Mouse (Mus musculus): ENCODE results near the gene Sh2d3c. TPM values are rescaled to one million over a fixed set of nuclear protein-coding genes. Genes with fewer than 3 reads are reported as not detected.
A peak's percentile ranks its signal among the peaks of the same experiment; 100 is the strongest.

Sh2d3c gene
- polyA plus RNA-seq, 1 experiment from 2014 or later: 26.4 TPM

DNA sequence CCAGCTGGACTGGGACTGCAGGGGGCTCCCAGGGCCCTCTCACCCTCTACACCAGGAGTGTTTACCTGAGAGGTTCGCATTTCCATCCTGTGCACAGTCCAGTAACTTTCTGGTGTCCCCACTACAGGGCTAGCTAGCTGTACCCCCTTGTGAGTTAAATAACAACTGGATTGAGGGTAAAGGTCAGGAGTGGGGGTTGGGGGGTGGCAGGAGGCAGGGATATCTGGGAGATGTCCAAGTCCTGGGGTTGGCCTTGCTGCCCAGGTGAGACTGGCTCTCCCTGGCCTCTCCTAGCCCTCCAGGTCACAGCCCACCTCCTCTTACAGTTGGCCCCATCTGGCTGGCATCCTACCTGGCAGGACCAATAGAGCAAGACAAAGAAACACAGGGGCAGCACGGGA lies 16.8 kb upstream of the Sh2d3c start, which contains the start of gene Fpgs:
TSS of gene Fpgs (minus strand) at position 125 of the 401 bp plus-strand sequence.
- no peak within 1 kb of the TSS for H3K27ac ChIP-seq (ENCODE audit: low read depth, low read length)
- no peak within 1 kb of the TSS for H3K9ac ChIP-seq (ENCODE audit: low read depth, low read length)
- no peak for ATAC-seq (replicated peaks; ENCODE audit: insufficient number of reproducible peaks, low FRiP score, low TSS enrichment)
- WGBS (ENCODE audit: insufficient replicate concordance): 83% methylated on average over 2 of the region's 2 CpGs
- no peaks in the 10 kb centered on the region for H3K27me3 ChIP-seq (ENCODE audit: control insufficient read depth, insufficient read depth, low read length)
- no peak within 1 kb of the TSS for H3K4me2 ChIP-seq
- H3K36me3 ChIP-seq (ENCODE audit: control insufficient read depth, insufficient read depth, low read length): peaks cover 37% of the 10 kb centered on the region
- H3K4me3 ChIP-seq (ENCODE audit: low read depth, low read length): no peak within 1 kb of the TSS
- H3K9me3 ChIP-seq (replicated peaks; ENCODE audit: control insufficient read depth, low read length): no peaks in the 10 kb centered on the region
- no peaks in the 10 kb centered on the region; the same call in 1 of the 2 replicates for H3K4me1 ChIP-seq (ENCODE audit: control insufficient read depth, insufficient read depth, low read length)

DNA sequence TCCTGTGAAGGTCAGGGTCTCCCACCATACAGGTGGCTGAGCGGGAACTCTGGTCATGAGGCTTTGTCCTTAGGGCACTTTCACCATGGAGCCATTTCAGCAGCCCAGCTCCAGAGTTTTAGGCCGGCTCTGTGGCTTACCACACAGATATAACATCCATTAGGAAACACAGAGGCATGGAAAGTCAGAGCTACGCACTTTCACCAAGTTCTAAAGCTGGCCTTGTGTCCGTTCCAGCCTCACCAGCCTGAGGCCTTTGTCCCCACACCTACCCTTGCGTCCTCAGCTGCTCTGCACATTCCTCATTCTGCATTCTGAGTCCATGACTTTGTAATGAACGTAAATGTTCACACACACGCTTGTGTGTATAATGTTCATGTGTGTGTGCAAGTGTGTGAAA lies 15.8 kb upstream of the Sh2d3c start:
- H3K9me3 ChIP-seq (replicated peaks; ENCODE audit: control insufficient read depth, low read length): no peaks in the 10 kb centered on the region
- no peak overlapping the region for H3K4me3 ChIP-seq (ENCODE audit: low read depth, low read length)
- no peak overlapping the region for H3K4me2 ChIP-seq
- ATAC-seq (replicated peaks; ENCODE audit: insufficient number of reproducible peaks, low FRiP score, low TSS enrichment): no peak
- H3K9ac ChIP-seq (ENCODE audit: low read depth, low read length): no peak overlapping the region
- H3K4me1 ChIP-seq (ENCODE audit: control insufficient read depth, insufficient read depth, low read length): no peaks in the 10 kb centered on the region; the same call in 1 of the 2 replicates
- WGBS (ENCODE audit: insufficient replicate concordance): 97% methylated on average over 7 of the region's 7 CpGs
- H3K27me3 ChIP-seq (ENCODE audit: control insufficient read depth, insufficient read depth, low read length): no peaks in the 10 kb centered on the region
- no peak overlapping the region for H3K27ac ChIP-seq (ENCODE audit: low read depth, low read length)
- H3K36me3 ChIP-seq (ENCODE audit: control insufficient read depth, insufficient read depth, low read length): peaks cover 47% of the 10 kb centered on the region

DNA sequence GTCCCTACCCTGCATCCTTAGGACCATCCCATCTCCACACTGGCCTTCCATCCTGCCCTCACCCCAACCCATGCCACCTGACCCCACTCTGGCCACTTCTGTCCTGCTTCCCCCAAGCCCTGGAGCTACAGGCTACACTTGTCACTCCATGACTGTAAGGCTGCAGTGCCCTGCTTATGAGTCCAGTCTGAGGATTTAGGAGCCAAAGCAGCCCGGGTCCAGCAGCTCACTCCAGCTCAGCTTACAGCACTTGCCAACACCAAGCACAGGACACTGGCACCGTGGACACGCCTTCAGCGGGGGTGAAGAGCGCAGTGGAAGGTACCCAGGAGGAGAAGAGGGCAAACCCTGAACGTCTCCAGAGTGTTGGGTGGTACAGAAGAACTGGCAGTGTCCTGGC lies 13.9 kb upstream of the Sh2d3c start:
- Histone ChIP-seq H3K9ac (ENCODE audit: low read depth, low read length) (no peak overlapping the region), H3K27ac (ENCODE audit: low read depth, low read length) (no peak overlapping the region), H3K27me3 (ENCODE audit: control insufficient read depth, insufficient read depth, low read length) (no peaks in the 10 kb centered on the region), H3K36me3 (ENCODE audit: control insufficient read depth, insufficient read depth, low read length) (peaks cover 49% of the 10 kb centered on the region), H3K9me3 (replicated peaks; ENCODE audit: control insufficient read depth, low read length) (no peaks in the 10 kb centered on the region), H3K4me2 (no peak overlapping the region), H3K4me1 (ENCODE audit: control insufficient read depth, insufficient read depth, low read length) (peaks cover 7% of the 10 kb centered on the region), H3K4me3 (ENCODE audit: low read depth, low read length) (no peak overlapping the region)
- ATAC-seq (replicated peaks; ENCODE audit: insufficient number of reproducible peaks, low FRiP score, low TSS enrichment): no peak
- 93% methylated on average over 6 of the region's 6 CpGs for WGBS (ENCODE audit: insufficient replicate concordance)

DNA sequence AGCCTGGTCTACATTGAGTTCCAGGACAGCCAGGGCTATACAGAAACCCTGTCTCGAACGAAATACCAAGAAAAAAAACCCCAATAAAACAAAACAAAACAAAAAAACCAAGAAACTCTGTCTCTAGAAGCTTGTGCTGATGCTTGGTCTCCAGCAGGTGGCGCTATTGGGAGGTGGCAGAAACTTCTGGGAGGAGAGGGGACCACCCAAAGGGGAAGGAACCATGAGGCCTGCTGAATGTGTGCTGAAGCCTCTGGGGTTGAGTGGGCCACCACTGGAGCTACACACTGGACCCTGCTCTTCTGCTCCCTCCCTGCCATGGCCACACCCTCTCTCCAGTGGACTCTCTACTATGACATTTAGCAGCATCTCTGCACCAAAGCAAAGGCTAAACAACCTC lies 12.2 kb upstream of the Sh2d3c start:
- H3K9ac ChIP-seq (ENCODE audit: low read depth, low read length): no peak overlapping the region
- no peaks in the 10 kb centered on the region for H3K9me3 ChIP-seq (replicated peaks; ENCODE audit: control insufficient read depth, low read length)
- WGBS (ENCODE audit: insufficient replicate concordance): 52% methylated on average over 3 of the region's 3 CpGs
- H3K4me2 ChIP-seq: no peak overlapping the region
- no peak overlapping the region for H3K4me3 ChIP-seq (ENCODE audit: low read depth, low read length)
- ATAC-seq (replicated peaks; ENCODE audit: insufficient number of reproducible peaks, low FRiP score, low TSS enrichment): no peak
- no peaks in the 10 kb centered on the region for H3K27me3 ChIP-seq (ENCODE audit: control insufficient read depth, insufficient read depth, low read length)
- H3K27ac ChIP-seq (ENCODE audit: low read depth, low read length): no peak overlapping the region
- H3K4me1 ChIP-seq (ENCODE audit: control insufficient read depth, insufficient read depth, low read length): peaks cover 8% of the 10 kb centered on the region
- peaks cover 44% of the 10 kb centered on the region for H3K36me3 ChIP-seq (ENCODE audit: control insufficient read depth, insufficient read depth, low read length)

- WGBS (ENCODE audit: insufficient replicate concordance): 88% methylated on average over 20 of the region's 20 CpGs
- Histone ChIP-seq H3K4me1 (ENCODE audit: control insufficient read depth, insufficient read depth, low read length) (peaks cover 16% of the 10 kb centered on the region), H3K4me3 (ENCODE audit: low read depth, low read length) (no peak overlapping the region), H3K27ac (ENCODE audit: low read depth, low read length) (no peak overlapping the region), H3K36me3 (ENCODE audit: control insufficient read depth, insufficient read depth, low read length) (peaks cover 40% of the 10 kb centered on the region), H3K9ac (ENCODE audit: low read depth, low read length) (no peak overlapping the region), H3K27me3 (ENCODE audit: control insufficient read depth, insufficient read depth, low read length) (no peaks in the 10 kb centered on the region), H3K9me3 (replicated peaks; ENCODE audit: control insufficient read depth, low read length) (no peaks in the 10 kb centered on the region), H3K4me2 (no peak overlapping the region)
- ATAC-seq (replicated peaks; ENCODE audit: insufficient number of reproducible peaks, low FRiP score, low TSS enrichment): no peak
Observed at GRCm38 (mm10) chr2:32709521-32710137, 11.2 kb upstream of the Sh2d3c start.

- H3K9ac ChIP-seq (ENCODE audit: low read depth, low read length): no peak overlapping the region
- no peak overlapping the region for H3K4me2 ChIP-seq
- peaks cover 22% of the 10 kb centered on the region for H3K4me1 ChIP-seq (ENCODE audit: control insufficient read depth, insufficient read depth, low read length)
- ATAC-seq (replicated peaks; ENCODE audit: insufficient number of reproducible peaks, low FRiP score, low TSS enrichment): no peak
- H3K4me3 ChIP-seq (ENCODE audit: low read depth, low read length): no peak overlapping the region
- H3K27ac ChIP-seq (ENCODE audit: low read depth, low read length): no peak overlapping the region
- 88% methylated on average over 5 of the region's 5 CpGs for WGBS (ENCODE audit: insufficient replicate concordance)
- no peaks in the 10 kb centered on the region for H3K9me3 ChIP-seq (replicated peaks; ENCODE audit: control insufficient read depth, low read length)
- peaks cover 36% of the 10 kb centered on the region for H3K36me3 ChIP-seq (ENCODE audit: control insufficient read depth, insufficient read depth, low read length)
- H3K27me3 ChIP-seq (ENCODE audit: control insufficient read depth, insufficient read depth, low read length): no peaks in the 10 kb centered on the region
Observed at GRCm38 (mm10) chr2:32710425-32710824, 10.4 kb upstream of the Sh2d3c start.

DNA sequence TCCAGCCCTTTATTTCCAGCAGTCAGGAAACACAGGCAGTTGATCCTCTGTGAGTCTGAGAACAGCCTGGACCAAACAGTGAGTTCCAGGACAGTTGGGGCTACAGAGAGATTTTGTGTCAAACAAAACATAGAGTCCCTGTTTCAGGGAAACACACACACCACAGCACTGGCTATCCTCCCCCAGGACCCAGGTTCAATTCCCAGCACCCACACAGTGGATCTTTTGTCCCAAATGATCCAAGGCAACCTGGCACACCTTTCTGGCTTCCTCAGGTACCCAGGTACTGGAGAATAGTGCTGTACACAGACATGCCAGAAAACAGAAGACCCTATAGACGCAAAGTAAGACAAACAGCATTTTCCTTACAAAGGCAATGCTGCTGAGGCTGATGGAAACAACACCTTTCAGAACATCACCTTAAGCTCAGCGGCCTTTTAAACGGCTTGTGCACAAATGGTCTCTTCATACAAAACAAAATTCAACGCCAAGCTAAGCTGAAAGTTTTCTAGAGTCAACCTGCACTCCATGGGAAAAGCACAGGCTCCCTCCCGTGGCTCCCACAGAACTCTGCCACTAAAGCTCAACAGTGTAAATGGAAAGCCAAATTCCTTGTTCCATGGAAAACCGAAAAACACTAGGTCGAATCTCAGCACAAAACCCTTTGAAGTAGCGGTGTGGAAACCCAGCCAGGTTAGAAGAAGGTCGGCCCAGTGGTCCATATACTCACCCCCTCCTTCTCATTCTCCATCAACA lies 9.4 kb upstream of the Sh2d3c start:
- H3K9ac ChIP-seq (ENCODE audit: low read depth, low read length): peak overlapping the region; percentile 83
- ATAC-seq (replicated peaks; ENCODE audit: insufficient number of reproducible peaks, low FRiP score, low TSS enrichment): no peak
- H3K4me3 ChIP-seq (ENCODE audit: low read depth, low read length): peak overlapping the region; percentile 90
- H3K9me3 ChIP-seq (replicated peaks; ENCODE audit: control insufficient read depth, low read length): no peaks in the 10 kb centered on the region
- H3K4me1 ChIP-seq (ENCODE audit: control insufficient read depth, insufficient read depth, low read length): peaks cover 22% of the 10 kb centered on the region
- no peaks in the 10 kb centered on the region for H3K27me3 ChIP-seq (ENCODE audit: control insufficient read depth, insufficient read depth, low read length)
- 24% methylated on average over 9 of the region's 9 CpGs for WGBS (ENCODE audit: insufficient replicate concordance)
- H3K27ac ChIP-seq (ENCODE audit: low read depth, low read length): peak overlapping the region; percentile 98
- H3K4me2 ChIP-seq: peak overlapping the region; percentile 89
- H3K36me3 ChIP-seq (ENCODE audit: control insufficient read depth, insufficient read depth, low read length): peaks cover 25% of the 10 kb centered on the region

DNA sequence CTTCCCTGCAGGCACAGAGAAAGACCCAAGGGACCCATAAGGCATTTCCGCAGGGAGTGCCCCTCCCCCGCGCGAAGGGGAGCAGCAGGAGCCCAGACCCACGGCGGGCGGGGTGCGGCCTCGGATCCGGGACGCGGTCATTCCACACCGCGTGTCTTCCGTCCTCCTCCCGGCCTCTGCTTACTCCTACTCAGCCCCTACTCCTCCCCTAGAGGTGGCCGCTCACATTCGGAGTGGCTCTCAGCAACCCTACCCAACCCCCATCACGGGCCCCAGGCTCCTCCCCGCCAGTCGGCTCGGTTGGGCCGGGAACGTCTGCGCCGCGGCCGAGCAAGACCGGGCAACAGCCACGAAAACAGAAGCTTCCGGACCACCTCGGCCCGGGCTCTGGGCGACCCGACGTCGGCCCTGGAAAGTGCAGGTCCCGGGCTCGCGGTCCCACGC lies 8.7 kb upstream of the Sh2d3c start:
- H3K9ac ChIP-seq (ENCODE audit: low read depth, low read length): peak overlapping the region; percentile 83
- no peaks in the 10 kb centered on the region for H3K9me3 ChIP-seq (replicated peaks; ENCODE audit: control insufficient read depth, low read length)
- 0% methylated on average over 41 of the region's 41 CpGs for WGBS (ENCODE audit: insufficient replicate concordance)
- H3K27me3 ChIP-seq (ENCODE audit: control insufficient read depth, insufficient read depth, low read length): no peaks in the 10 kb centered on the region
- peak overlapping the region; percentile 98 for H3K27ac ChIP-seq (ENCODE audit: low read depth, low read length)
- peaks cover 20% of the 10 kb centered on the region for H3K36me3 ChIP-seq (ENCODE audit: control insufficient read depth, insufficient read depth, low read length)
- peak overlapping the region; percentile 89 for H3K4me2 ChIP-seq
- H3K4me3 ChIP-seq (ENCODE audit: low read depth, low read length): peak overlapping the region; percentile 90
- H3K4me1 ChIP-seq (ENCODE audit: control insufficient read depth, insufficient read depth, low read length): peaks cover 22% of the 10 kb centered on the region
- peak; percentile 69 for ATAC-seq (replicated peaks; ENCODE audit: insufficient number of reproducible peaks, low FRiP score, low TSS enrichment)

All from heart, embryonic 11.5 days (tissue).